Mouse (Mus musculus) megakaryocyte progenitor cell, adult 5-6 weeks (primary cell): ENCODE measurements at regions not wholly inside any gene's neighbourhood (a gene's known extent, or its start where the extent isn't known, plus 50 kb on each side); places are given as distances from the start of the nearest gene placed in this dataset.
A peak's percentile ranks its signal among the peaks of the same experiment; 100 is the strongest.

Experiments
- ATAC-seq: replicated peaks from 2 replicates; pipeline ENCODE4 v1.8.0; 2016; ENCODE audit warnings: mild to moderate bottlenecking, moderate TSS enrichment, inconsistent platforms; ENCODE audit not compliant: poor library complexity

- no peak for ATAC-seq
These were observed 253.4 kb downstream of the Cog6 start for GRCm38 (mm10) chr3:52763660-52764059.

GRCm38 (mm10) chr3:52762549-52762948 is 254.5 kb downstream of the Cog6 start:
- ATAC-seq = no peak

GRCm38 (mm10) chr3:52759846-52760245 is 257.2 kb downstream of the Cog6 start:
- ATAC-seq = no peak

GRCm38 (mm10) chr3:52758561-52758960 is 258.5 kb downstream of the Cog6 start:
- ATAC-seq = peak; percentile 87

- ATAC-seq = no peak
These were observed 260.2 kb downstream of the Cog6 start for GRCm38 (mm10) chr3:52756816-52757215.

- ATAC-seq = no peak
These were observed 261.0 kb downstream of the Cog6 start for GRCm38 (mm10) chr3:52756006-52756405.

- ATAC-seq = no peak
These were observed 262.1 kb downstream of the Cog6 start for GRCm38 (mm10) chr3:52754978-52755377.

- no peak for ATAC-seq
These were observed 262.6 kb downstream of the Cog6 start for GRCm38 (mm10) chr3:52754401-52754800.

GRCm38 (mm10) chr3:52746917-52747316 is 270.1 kb downstream of the Cog6 start:
- no peak for ATAC-seq

GRCm38 (mm10) chr3:52744334-52744733 is 272.7 kb downstream of the Cog6 start:
- no peak for ATAC-seq

- ATAC-seq = no peak
These were observed 276.5 kb downstream of the Cog6 start for GRCm38 (mm10) chr3:52740466-52741026.

- no peak for ATAC-seq
These were observed 277.5 kb downstream of the Cog6 start for GRCm38 (mm10) chr3:52739526-52739925.

- ATAC-seq = no peak
These were observed 278.7 kb downstream of the Cog6 start for GRCm38 (mm10) chr3:52738386-52738785.

- no peak for ATAC-seq
These were observed 281.1 kb downstream of the Cog6 start for GRCm38 (mm10) chr3:52735939-52736338.

GRCm38 (mm10) chr3:52731941-52732340 is 285.1 kb downstream of the Cog6 start:
- ATAC-seq = peak; percentile 39; the same call in 1 of the 2 replicates

- ATAC-seq = no peak
These were observed 285.5 kb downstream of the Cog6 start for GRCm38 (mm10) chr3:52731491-52731890.

- no peak for ATAC-seq
These were observed 287.3 kb downstream of the Cog6 start for GRCm38 (mm10) chr3:52729731-52730130.

- peak; percentile 37 for ATAC-seq
These were observed 288.2 kb downstream of the Cog6 start for GRCm38 (mm10) chr3:52728860-52729259.

- no peak for ATAC-seq
These were observed 288.6 kb downstream of the Cog6 start for GRCm38 (mm10) chr3:52728426-52728825.

GRCm38 (mm10) chr3:52724354-52724753 is 292.7 kb downstream of the Cog6 start:
- ATAC-seq = no peak

GRCm38 (mm10) chr3:52722946-52723345 is 294.1 kb downstream of the Cog6 start:
- no peak for ATAC-seq

- no peak for ATAC-seq
These were observed 297.9 kb downstream of the Cog6 start for GRCm38 (mm10) chr3:52719181-52719580.

GRCm38 (mm10) chr3:52717324-52717723 is 299.7 kb downstream of the Cog6 start:
- no peak for ATAC-seq
